Mouse (Mus musculus): ENCODE data around the gene Grasp.

The Grasp gene

DNA sequence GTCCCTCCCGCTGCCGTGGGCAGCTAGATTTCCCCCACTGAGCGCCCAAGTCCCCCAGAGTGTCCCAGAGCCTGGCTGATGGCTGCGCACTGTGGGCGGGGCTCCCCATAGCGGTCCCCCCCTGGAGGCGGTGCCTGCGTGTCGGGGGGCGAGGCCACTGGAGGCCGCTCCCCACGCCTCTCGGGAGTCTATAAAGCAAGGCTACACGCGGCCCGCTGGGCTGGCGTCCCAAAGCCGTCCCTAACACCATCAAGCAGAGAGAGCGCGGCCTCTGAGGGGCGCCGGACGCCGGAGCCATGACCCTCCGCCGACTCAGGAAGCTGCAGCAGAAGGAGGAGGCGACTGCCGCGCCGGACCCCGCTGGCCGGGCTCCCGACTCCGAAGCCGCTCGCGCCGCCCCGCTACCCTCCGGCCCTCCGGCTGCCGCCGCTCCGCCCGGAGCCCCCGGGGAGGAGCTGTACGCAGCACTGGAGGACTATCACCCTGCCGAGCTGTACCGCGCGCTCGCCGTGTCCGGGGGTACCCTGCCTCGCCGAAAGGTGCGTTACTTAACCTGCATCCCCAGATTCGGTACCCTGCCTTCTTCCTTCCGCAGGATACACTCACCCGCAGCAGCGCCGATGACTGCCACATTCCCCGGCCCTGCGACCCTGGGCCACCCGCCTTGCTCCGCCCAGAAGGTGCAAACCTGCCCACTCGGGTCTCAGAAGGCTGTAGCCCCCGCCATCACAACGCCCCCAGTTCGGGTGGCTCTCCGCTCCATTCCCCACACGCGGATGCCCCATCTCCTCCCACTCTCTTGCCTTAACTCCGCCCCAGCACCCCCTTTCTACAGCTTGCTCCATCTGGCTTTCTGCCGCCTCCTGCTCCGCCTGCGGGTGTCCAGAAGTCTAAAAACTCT, at the start of gene Grasp:
Grasp (plus strand) TSS at position 183 of the 901 bp plus-strand sequence.
- DNase-seq, result peak; percentile 66 to 71

GRCm38 (mm10) chr15:101174294-101175130, 49.5 kb upstream of the Grasp start:
- peak; percentile 35 to 57 for DNase-seq

DNA sequence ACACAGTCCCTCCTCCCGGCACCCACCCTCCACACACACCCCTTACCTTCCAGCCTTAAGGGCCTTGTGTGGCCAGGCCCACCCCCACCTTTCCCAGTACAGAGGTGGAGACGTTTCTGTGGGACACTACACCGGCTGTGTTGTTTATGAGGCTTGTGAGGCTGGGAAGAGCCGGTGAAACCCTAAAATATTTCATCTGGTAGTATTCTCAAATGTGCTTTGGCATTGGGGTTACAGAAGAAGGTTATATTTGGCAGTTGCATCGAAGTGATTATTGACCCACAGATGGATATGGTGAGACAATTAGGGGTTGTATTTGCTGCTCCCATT, 48.9 kb upstream of the Grasp start:
- DNase-seq, result no peak

DNA sequence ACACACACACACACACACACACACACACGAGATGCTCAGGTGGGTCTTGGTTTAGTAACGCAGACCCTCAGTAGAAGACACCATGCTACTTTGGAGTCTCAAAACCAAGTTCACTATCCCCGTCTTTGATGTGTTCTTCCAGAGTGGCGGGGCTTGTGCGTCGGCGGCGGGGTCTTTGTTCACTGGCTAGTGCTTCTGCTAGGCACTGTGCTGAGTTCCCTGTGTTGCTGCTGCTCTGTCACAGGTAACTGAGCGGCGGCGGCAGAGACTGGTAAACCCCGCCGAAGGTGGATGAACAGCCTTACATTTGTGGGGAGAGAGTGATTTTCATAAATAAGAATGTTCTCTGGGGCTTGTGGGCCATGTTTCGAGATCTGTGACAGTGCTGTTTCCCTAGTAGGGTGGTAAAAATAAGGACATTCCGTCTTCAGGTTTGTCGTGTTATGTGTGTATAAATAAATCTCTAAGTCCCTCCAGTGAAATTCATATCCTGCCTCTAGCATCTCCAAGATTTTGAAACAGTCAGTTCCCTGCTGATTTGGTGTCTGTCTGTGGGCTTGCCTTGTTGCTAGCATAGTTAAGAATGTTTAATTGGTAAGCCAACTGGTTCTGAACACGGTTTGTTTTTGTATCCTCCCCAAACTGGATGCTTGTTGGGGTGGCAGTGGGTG, 48.2 kb upstream of the Grasp start:
- DNase-seq, result no peak

- DNase-seq, result no peak
These were observed 47.7 kb upstream of the Grasp start for GRCm38 (mm10) chr15:101176284-101176680.

DNA sequence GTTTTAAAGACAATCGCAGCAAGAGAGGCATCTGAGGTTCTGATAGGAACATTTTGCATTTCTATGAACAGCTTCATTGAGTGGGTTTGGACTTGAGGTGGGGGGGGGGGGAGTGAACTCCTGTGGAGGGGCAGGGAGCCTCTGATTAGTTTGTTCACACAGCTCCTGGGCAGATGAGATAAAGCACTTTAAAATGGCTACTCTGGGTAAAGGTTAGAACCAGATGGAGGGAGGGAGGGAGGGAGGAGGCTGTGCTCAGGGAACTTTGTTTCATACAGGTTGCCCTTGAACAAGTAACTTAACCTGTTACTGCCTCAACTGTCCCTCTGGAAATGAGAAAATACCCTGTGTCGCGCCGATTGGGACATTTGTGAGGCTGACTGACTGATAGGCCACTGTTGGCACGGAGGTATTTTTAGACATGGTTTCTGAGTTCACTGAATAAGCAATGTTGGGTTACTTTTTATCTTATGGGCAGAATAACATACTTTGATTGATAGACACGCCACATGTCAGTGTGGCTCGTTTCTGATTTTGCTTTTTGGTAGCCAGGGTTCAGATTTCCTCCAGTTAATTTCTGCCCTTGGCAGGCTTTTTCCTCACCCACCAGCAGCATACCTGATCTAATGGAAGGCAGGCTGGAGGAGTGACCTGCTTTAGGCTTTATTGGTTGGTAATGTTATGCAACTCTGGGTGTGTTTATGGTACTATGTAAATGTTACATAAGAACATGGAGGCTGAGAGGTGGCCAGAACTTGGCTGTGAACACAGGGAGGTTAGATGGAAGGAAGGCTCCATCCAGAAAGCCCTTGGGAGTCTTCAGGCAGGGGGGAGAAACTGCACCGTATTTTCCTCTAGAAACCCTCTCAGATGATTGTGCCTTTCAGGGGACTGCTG, 46.9 kb upstream of the Grasp start:
- DNase-seq, result no peak

DNA sequence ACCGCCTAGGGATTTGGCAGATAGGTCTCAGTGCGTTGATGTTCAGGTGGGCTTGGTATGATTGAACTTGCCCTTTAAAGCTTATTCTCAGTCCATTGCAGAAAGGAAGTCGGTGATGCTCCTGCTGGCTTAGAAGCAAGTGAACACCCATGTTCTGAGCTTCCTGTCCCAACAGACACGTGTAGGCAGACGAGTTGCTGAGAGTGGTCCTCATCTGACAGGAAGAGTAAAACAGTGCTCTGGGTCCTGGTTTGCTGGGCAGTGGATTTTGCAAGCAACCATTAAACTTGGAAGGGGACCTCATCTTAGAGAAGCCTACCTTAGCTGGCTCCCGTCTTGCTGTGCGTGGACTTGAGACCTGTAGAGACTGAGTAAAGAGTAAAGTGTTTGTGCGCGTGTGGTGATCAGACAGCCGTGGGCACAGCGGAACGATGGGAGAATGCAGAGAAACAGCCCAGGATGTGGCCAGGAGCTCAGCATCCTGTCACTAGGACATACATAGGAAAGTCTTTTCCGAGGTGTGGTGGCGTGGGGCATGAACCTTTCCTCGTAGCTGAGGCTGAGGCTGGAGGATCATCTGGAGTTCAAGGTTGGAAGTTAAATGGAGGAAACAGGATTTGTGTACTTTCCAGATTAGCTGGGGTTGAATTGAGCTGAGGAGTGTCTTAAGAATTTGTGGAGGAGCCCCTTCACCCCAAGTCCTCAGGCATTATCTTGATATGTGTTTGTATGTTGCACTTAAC, 43.5 kb upstream of the Grasp start:
- DNase-seq, result no peak

DNA sequence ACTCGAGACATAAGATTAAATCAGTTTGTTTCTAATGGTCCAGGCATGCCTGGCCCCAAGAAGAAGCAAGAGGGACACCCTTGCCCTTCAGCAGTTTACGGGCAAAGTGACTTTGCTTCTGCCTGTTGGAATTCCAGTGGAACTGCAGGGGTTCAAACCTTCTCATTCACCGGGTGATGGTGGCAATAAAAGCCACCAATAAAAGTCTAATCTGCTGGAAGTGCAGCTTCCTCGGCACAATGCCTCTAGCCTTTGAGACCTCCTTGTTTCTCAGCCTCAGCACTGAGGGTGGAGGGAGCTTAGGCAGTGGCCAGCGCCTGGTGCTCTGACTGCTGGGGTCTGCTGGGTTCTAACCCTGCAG, 42.9 kb upstream of the Grasp start:
- no peak for DNase-seq

- no peak for DNase-seq
These were observed 42.5 kb upstream of the Grasp start for GRCm38 (mm10) chr15:101181500-101181899.

- no peak for DNase-seq
These were observed 41.3 kb upstream of the Grasp start for GRCm38 (mm10) chr15:101182676-101183075.

DNA sequence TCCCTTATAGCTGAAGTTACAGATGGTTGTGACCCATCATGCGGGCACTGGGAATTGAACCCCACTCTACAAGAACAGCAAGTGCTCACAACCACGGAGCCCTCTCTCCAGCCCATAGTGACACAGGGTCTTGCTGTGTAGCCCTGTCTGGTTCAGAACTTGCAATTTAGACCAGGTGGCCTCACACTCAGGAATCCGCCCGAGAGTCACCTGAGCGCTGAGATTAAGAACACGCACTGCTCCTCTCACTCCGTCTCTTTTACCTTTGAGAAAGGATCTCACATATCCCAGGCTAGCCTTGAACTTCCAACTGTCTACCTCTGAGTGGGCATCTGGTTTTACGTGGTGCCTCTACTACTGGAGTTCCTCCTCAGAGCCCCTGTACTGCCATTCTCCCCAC, 39.7 kb upstream of the Grasp start:
- no peak for DNase-seq

- DNase-seq, result no peak
These were observed 38.4 kb upstream of the Grasp start for GRCm38 (mm10) chr15:101185549-101185948.

DNA sequence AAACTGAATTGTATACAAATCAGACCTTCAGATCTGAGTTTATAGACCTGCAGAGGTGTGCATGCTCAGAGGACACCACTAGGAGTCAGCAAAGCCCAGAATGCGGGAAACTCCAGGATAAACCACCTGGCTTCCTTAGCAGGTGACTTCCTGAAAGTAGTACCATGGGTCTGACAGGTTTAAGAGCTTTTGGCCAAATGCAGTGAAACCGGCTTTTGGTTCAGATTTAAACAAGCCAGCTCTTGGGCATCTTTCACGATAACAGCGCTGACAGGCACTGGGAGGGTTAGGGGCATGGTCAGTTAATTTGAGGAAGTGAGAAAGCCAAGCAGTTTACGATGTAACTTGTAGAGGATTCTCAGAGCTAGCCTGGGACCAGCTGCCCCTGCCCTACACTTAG, 36.1 kb upstream of the Grasp start:
- DNase-seq, result no peak

- DNase-seq, result no peak
These were observed 33.8 kb upstream of the Grasp start for GRCm38 (mm10) chr15:101189981-101190761.

DNA sequence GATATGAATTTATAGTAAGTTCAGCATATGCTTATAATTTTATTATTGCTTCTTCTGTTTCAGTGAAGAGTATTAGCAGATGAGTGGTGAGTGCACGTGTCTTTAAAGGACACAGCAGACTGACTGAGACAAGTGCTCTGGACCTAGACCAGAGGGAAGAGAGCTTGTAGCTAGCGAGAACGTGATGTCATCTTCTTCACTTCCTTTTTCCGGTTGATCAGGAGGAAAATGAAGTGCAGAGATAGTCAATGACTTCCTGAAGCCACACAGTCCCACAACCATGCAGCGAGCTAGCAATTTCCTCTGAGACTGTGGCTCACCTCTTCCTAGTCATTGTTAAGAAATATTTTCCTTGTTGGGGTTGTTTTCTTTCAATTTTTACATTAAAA, 33.2 kb upstream of the Grasp start:
- no peak for DNase-seq

GRCm38 (mm10) chr15:101191459-101192259, 32.3 kb upstream of the Grasp start:
- DNase-seq, result no peak

DNA sequence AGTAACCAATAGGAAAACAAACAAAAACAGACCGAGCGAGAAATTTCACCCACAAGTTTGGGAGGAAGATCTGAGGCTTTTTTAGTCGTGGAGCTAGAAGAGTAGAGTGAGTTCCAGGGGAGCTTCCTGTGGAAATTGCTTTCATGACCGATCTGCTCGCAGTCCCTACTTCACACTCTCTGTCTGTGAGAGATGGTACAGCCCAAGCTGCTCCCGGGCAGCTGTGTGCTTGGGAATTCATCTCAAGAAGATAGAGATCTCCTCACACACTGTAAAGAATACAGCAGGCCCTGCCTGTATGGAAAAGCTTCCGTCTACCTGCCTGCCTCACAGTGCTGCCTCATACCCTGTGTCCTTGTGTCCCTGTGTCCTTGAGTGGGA, 31.7 kb upstream of the Grasp start:
- no peak for DNase-seq

GRCm38 (mm10) chr15:101192651-101193050, 31.3 kb upstream of the Grasp start:
- no peak for DNase-seq

GRCm38 (mm10) chr15:101193971-101194370, 30.0 kb upstream of the Grasp start:
- no peak for DNase-seq
